Mouse (Mus musculus) C2C12 (cell line): ENCODE results near the gene C3. TPM values are rescaled to one million over a fixed set of nuclear protein-coding genes. Genes with fewer than 3 reads are reported as not detected.

Experiments used
- H3K27me3 ChIP-seq: one replicate; pipeline ENCODE4 v1.6.1; 2011; ENCODE audit not compliant: control insufficient read depth, insufficient read depth, insufficient read length
- H3K36me3 ChIP-seq: one replicate; pipeline ENCODE4 v1.6.1; 2011; ENCODE audit not compliant: control insufficient read depth, insufficient read depth
- H3K4me3 ChIP-seq: one replicate; pipeline ENCODE4 v1.5.1; 2011; ENCODE audit warnings: mild to moderate bottlenecking, control low read depth; ENCODE audit not compliant: poor library complexity, insufficient read depth, severe bottlenecking
- H3K79me2 ChIP-seq: one replicate; pipeline ENCODE4 v1.6.1; 2011; ENCODE audit not compliant: control insufficient read depth, insufficient read depth
- H3K79me3 ChIP-seq: one replicate; pipeline ENCODE4 v1.6.1; 2011; ENCODE audit warnings: low read depth, control low read depth
- H3ac ChIP-seq: one replicate; pipeline ENCODE3; 2011; ENCODE audit warnings: low read depth; ENCODE audit not compliant: control insufficient read depth, insufficient read length
- CEBPB ChIP-seq: IDR thresholded peaks from one replicate; pipeline ENCODE4 v1.6.1; 2011; ENCODE audit warnings: low read depth, mild to moderate bottlenecking, control low read depth, moderate library complexity
- CTCF ChIP-seq: IDR thresholded peaks from one replicate; pipeline ENCODE4 v1.5.1; 2011; ENCODE audit not compliant: control insufficient read depth, insufficient read depth, insufficient read length
- FOSL1 ChIP-seq: IDR thresholded peaks from one replicate; pipeline ENCODE4 v1.8.0; 2011; ENCODE audit warnings: mild to moderate bottlenecking, low read length; ENCODE audit not compliant: poor library complexity, insufficient read depth, severe bottlenecking
- MAX ChIP-seq: IDR thresholded peaks from one replicate; pipeline ENCODE4 v1.6.1; 2011; ENCODE audit warnings: mild to moderate bottlenecking, control low read depth
- MYOD1 ChIP-seq: IDR thresholded peaks from one replicate; pipeline ENCODE4 v1.6.1; 2011; ENCODE audit warnings: low read depth; ENCODE audit not compliant: control insufficient read depth, insufficient read length
- MYOG ChIP-seq: IDR thresholded peaks from one replicate; pipeline ENCODE4 v1.6.1; 2011; ENCODE audit not compliant: control insufficient read depth, insufficient read length; ENCODE audit errors: extremely low read depth
- USF1 ChIP-seq: IDR thresholded peaks from one replicate; pipeline ENCODE4 v1.6.1; 2011; ENCODE audit warnings: low read depth, mild to moderate bottlenecking, control low read depth, moderate library complexity
- polyA plus RNA-seq: library from polyadenylated mRNA; unstranded; fragments of >200 nt; fragmentation: generic; extraction: Trizol; gene quantifications from one replicate; pipeline ENCODE4 v1.2.1, GENCODE M21; 2012; ENCODE audit warnings: missing spikeins

C3 gene
- polyA plus RNA-seq, 1 experiment: 0.01 TPM

GRCm38 (mm10) chr17:57255354-57255753, 27.4 kb upstream of the C3 start:
- Histone ChIP-seq H3ac (no peak overlapping the region), H3K36me3 (peaks cover 59% of the 10 kb centered on the region), H3K4me3 (no peak overlapping the region)

GRCm38 (mm10) chr17:57253306-57253705, 25.4 kb upstream of the C3 start:
- Histone ChIP-seq H3K4me3 (no peak overlapping the region), H3K36me3 (peaks cover 39% of the 10 kb centered on the region), H3K79me2 (peaks cover 41% of the 10 kb centered on the region), H3K79me3 (peaks cover 24% of the 10 kb centered on the region), H3ac (no peak overlapping the region), H3K27me3 (no peaks in the 10 kb centered on the region)
- TF ChIP-seq FOSL1: no peak
- no peak for TF ChIP-seq MYOD1
- TF ChIP-seq CTCF: no peak
- TF ChIP-seq CEBPB: no peak
- no peak for TF ChIP-seq USF1
- no peak for TF ChIP-seq MYOG
- no peak for TF ChIP-seq MAX

More at GRCm38 (mm10) chr17:57255354-57255753, 27.4 kb upstream of the C3 start:
- no peaks in the 10 kb centered on the region for H3K27me3 ChIP-seq
- H3K79me3 ChIP-seq: peaks cover 19% of the 10 kb centered on the region
- H3K79me2 ChIP-seq: peaks cover 30% of the 10 kb centered on the region
- TF ChIP-seq CTCF: no peak
- no peak for TF ChIP-seq CEBPB
- TF ChIP-seq USF1: no peak
- no peak for TF ChIP-seq MYOD1
- TF ChIP-seq FOSL1: no peak
- TF ChIP-seq MYOG: no peak
- TF ChIP-seq MAX: no peak

- TF ChIP-seq CEBPB (no peak), MAX (no peak), CTCF (no peak), MYOG (no peak)
- peaks cover 29% of the 10 kb centered on the region for H3K36me3 ChIP-seq
- peaks cover 41% of the 10 kb centered on the region for H3K79me2 ChIP-seq
- H3K27me3 ChIP-seq: no peaks in the 10 kb centered on the region
- no peak overlapping the region for H3K4me3 ChIP-seq
- H3ac ChIP-seq: no peak overlapping the region
- peaks cover 24% of the 10 kb centered on the region for H3K79me3 ChIP-seq
Measured at GRCm38 (mm10) chr17:57251431-57251830, 23.5 kb upstream of the C3 start.

- Histone ChIP-seq H3K79me2 (peaks cover 41% of the 10 kb centered on the region), H3K27me3 (no peaks in the 10 kb centered on the region)
Measured at GRCm38 (mm10) chr17:57250461-57251160, 22.7 kb upstream of the C3 start.

GRCm38 (mm10) chr17:57249186-57250181, 21.5 kb upstream of the C3 start, which contains the start of gene Trip10:
Gene Trip10 (plus strand): TSS chr17:57249455.
- peak within 1 kb of the TSS; percentile 85 for H3ac ChIP-seq
- peak within 1 kb of the TSS; percentile 83 for H3K4me3 ChIP-seq
- TF ChIP-seq FOSL1 (no peak), CTCF (peak; percentile 4), USF1 (peak; percentile 60)
- peaks cover 12% of the 10 kb centered on the region for H3K36me3 ChIP-seq
- H3K27me3 ChIP-seq: no peaks in the 10 kb centered on the region
- peaks cover 41% of the 10 kb centered on the region for H3K79me2 ChIP-seq
- H3K79me3 ChIP-seq: peaks cover 24% of the 10 kb centered on the region

More at GRCm38 (mm10) chr17:57250461-57251160, 22.7 kb upstream of the C3 start:
- Histone ChIP-seq H3K36me3 (peaks cover 23% of the 10 kb centered on the region), H3K4me3 (peak overlapping the region; percentile 83), H3ac (peak overlapping the region; percentile 56), H3K79me3 (peaks cover 24% of the 10 kb centered on the region)
- TF ChIP-seq MYOG (no peak), USF1 (no peak), CTCF (no peak), CEBPB (no peak), MYOD1 (no peak), FOSL1 (no peak), MAX (no peak)
